Mouse (Mus musculus) WW6 (cell line): Measurements from ENCODE around the gene Soga3.

Source experiments
- DNase-seq: peaks from one replicate; pipeline ENCODE4 v3.0.0-alpha.2; 2013; ENCODE audit warnings: low read depth, low spot score

Soga3 gene

DNA sequence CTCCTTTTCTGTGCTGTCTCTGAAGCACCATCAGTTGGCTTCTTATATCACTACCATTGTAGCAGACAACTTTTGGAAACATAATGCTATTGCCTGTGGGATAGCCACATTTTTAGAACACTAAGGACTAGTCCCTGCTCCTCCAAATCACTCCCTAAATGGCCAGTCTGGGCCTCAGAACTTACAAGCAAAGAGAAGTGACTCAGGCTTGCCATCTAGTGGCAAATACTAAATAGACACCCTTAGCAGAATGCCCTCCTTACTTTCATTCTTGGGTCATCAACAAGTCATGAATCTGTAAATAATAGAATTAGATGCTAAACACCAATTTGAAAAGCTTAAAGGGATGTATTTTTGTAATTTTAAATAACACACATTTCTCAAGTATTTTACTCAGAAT is 63.1 kb downstream of the Soga3 start:
- no peak for DNase-seq

DNA sequence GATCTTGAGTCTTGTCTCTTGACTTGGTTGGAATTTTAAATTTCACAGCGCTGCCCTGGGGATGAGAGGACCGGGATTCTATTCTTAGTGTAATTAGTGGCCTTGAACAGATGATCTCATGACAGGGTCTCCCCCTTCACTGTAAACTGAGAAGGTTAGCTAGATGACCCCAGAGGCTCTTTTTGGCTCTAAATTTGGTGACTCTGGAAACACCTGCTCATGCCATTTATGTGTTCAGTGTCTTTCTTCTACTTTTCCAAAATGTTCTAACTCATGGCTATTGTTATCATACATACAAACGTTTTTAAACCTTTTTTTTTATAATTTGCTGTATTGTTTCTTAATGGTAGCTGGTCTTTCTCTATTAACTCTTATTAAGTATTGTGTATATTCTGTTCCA is 65.1 kb downstream of the Soga3 start:
- DNase-seq = no peak

DNA sequence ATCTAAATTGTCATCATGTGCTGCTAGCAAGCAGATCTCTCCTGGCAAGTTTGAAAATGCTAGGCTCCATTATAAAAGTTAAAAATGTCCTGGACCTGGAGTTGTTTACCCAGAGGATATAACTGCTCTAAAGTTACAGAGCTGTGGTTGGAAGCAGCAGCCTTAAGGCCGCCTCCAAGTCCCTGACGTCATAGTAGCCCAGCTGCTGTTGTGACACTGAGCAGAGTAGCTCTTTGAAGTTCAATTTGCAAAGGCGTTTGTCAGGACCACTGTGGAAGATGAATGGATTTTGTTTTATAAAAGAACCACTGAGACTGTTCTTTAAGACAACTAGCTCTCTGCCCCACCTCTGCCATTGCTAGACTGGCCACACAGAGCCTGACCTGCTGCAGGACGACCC is 67.8 kb downstream of the Soga3 start, which contains the start of gene 9330159F19Rik:
Gene 9330159F19Rik (plus strand): TSS at position 154 of the 400 bp plus-strand sequence.
- no peak for DNase-seq

DNA sequence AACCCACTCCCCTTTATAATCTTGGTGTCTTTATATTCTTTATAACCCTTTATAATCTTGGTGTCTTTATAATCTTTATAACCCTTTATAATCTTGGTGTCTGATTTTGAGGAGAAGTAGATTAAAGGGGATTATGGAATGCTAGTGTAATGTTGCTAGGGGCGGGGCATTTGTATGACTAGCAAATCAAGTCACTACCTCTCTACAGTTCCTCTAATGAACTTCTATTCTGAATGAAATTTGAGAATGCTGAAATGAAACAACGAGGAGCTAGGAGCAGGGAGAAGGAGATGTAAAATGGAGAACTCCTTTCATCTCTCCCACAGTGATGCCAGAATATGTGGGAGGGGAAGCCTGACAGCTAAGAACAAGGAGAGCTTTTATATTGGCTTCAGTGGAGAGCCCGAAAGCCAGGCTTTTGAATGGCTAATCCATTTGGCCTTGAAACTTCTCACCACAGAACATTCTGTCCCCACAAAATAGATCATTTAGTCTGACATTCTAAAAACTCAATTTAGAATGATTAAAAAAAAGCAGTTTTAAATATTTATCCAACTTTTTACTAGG is 70.0 kb downstream of the Soga3 start:
- no peak for DNase-seq

DNA sequence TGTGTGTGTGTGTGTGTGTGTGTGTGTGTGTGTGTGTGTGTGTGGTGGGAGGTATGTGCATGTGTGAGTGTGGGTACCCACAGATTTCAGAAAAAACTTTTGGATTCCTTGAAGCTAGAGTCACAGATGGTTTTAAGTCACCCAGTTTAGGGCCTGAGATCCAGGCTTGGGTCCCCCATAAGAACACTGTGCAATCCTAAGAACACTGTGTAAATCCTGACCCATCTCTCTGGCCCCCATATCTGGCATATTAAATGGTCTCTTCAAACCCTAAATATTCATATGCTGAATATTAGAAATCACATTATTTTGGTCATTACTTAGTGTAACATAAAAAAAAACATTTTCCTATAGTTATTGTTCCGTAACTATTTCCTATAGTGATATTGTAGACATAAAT is 73.3 kb downstream of the Soga3 start:
- DNase-seq = no peak

DNA sequence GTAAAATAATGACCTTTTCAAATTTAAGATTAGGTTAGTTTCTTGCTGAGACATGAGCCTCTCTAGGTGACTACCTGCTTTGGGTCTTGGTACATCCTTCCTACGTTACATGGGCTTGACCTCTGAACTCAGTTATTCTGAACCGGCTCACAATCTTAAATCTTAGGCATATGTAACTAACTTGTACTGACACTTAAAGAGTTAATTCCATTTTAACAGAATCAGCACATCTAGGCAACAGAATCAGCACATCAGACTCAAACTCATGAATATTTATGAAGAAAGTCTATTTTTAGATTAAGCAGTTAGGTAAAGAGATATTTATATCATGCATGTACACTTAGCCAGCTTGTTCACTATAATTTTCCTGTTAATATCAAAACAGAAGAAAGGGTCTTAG is 73.8 kb downstream of the Soga3 start:
- no peak for DNase-seq

DNA sequence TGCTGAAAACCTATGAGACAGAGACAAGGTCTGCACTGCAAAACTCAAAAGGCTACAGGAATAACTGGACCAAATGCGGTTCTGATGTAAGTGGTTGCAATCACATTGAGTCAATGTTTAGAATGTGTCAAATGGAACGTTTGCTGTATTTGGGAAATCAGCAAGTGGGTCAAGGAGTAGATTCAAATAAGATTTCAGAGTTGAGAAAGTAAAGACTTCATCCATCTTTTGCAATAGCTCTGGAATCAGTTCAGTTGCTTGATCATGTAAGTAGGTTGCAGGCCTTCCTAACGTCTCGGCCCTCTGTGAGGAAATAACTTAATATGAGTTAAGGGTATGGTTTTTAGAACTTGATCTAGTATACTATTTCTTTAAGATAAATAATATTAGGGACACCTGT is 81.7 kb downstream of the Soga3 start:
- no peak for DNase-seq

DNA sequence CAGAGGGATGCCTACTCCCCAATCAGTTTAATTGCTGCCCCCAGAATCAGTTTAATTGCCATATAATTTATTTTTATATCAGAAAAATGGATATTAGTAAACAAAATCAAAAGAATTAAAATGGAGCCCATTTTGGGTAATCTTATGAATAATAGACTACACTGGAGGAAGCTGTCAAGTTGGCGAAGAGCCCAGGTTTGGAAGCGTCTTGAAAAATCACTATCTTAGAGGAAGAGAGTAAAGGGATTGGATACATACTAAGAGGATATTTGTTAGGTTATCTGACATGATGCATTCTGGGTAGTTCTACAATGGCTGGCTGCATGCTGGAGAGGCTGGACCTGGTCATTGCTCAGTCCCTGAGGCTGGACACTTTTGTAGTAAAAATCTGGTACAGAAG is 87.6 kb downstream of the Soga3 start:
- DNase-seq = no peak
